Mouse (Mus musculus) myocyte (in vitro differentiated cells): ENCODE measurements around the gene Bcas3.

Experiments used
- MYOD1 ChIP-seq, 3 experiments: IDR thresholded peaks; one replicate each; pipeline ENCODE4 v1.6.1; 2011; ENCODE audit warnings: control low read depth in 2 of 3, low read depth in 2 of 3, mild to moderate bottlenecking in 2 of 3, moderate library complexity in 1 of 3; ENCODE audit not compliant: insufficient read length in 2 of 3, control insufficient read depth in 1 of 3
- POLR2A ChIP-seq: IDR thresholded peaks from one replicate; pipeline ENCODE4 v1.6.1; 2011; ENCODE audit warnings: low read depth, mild to moderate bottlenecking, control low read depth, moderate library complexity; ENCODE audit not compliant: insufficient read length
- TCF12 ChIP-seq: IDR thresholded peaks from one replicate; pipeline ENCODE4 v1.6.1; 2011; ENCODE audit warnings: mild to moderate bottlenecking, control low read depth; ENCODE audit not compliant: poor library complexity, insufficient read depth, severe bottlenecking

GRCm38 (mm10) chr11:85584086-85584485 lies 231.1 kb downstream of the Bcas3 start:
- TF ChIP-seq POLR2A (no peak), MYOD1 (IDR thresholded peaks at IDR 0.05; ENCODE audit: control insufficient read depth in 1 of 3, insufficient read length in 2 of 3, low read depth in 2 of 3) (no peak), TCF12 (no peak)
